ENCODE assay signal across 14 mouse cellular contexts in genomic region chr17:74413324-74413723, GRCm38 (mm10).
"Had no signal": no experiment of that assay in that cellular context is flagged by ENCODE, and none has a peak within 500 bp of the region (broad histone marks: within the 10 kb centered on the region; RNA-seq: fewer than 3 reads in every experiment).

No protein-coding gene starts in this region.

- DNase-seq: kidney, adult 18-20 months; kidney, adult 9 months; kidney, postnatal 14 days; kidney, postnatal 4 days; layer of hippocampus, adult 9-11 months; liver; liver, embryonic 13.5 days; lung, embryonic 14.5 days; retina, postnatal 1 day; right cerebral cortex, postnatal 25 days; thymus, adult 18-20 months; thymus, postnatal 36 days had no signal

- ATAC-seq: lung, postnatal 0 days; midbrain, embryonic 15.5 days had no signal
